Mouse (Mus musculus) kidney, postnatal 10 days (tissue): ENCODE data around the gene F830045P16Rik.

Source experiments
- DNase-seq: peaks from one replicate; pipeline ENCODE4 v3.0.0; 2021; ENCODE audit warnings: mixed read lengths

F830045P16Rik gene

GRCm38 (mm10) chr2:129536377-129536776, at the start of gene F830045P16Rik:
Gene F830045P16Rik (minus strand): TSS chr2:129536602.
- no peak for DNase-seq

- DNase-seq: no peak
These were observed 49.6 kb upstream of the F830045P16Rik start for GRCm38 (mm10) chr2:129585904-129586514.

GRCm38 (mm10) chr2:129584905-129585304, 48.5 kb upstream of the F830045P16Rik start:
- DNase-seq: no peak

- peak; percentile 62 for DNase-seq
These were observed 45.9 kb upstream of the F830045P16Rik start for GRCm38 (mm10) chr2:129582261-129582660.

- peak; percentile 63 for DNase-seq
These were observed 45.4 kb upstream of the F830045P16Rik start for GRCm38 (mm10) chr2:129581826-129582225.

GRCm38 (mm10) chr2:129580656-129581055, 44.3 kb upstream of the F830045P16Rik start:
- DNase-seq: no peak

- DNase-seq: no peak
These were observed 40.4 kb upstream of the F830045P16Rik start for GRCm38 (mm10) chr2:129576611-129577447.

- no peak for DNase-seq
These were observed 38.7 kb upstream of the F830045P16Rik start for GRCm38 (mm10) chr2:129575113-129575512.

GRCm38 (mm10) chr2:129574395-129575046, 38.1 kb upstream of the F830045P16Rik start:
- DNase-seq: peak; percentile 58

- DNase-seq: no peak
These were observed 37.4 kb upstream of the F830045P16Rik start for GRCm38 (mm10) chr2:129573701-129574273.

GRCm38 (mm10) chr2:129569556-129569955, 33.2 kb upstream of the F830045P16Rik start:
- DNase-seq: no peak

- DNase-seq: no peak
These were observed 32.7 kb upstream of the F830045P16Rik start for GRCm38 (mm10) chr2:129569120-129569519.

GRCm38 (mm10) chr2:129563944-129564709, 27.7 kb upstream of the F830045P16Rik start:
- no peak for DNase-seq

- no peak for DNase-seq
These were observed 25.4 kb upstream of the F830045P16Rik start for GRCm38 (mm10) chr2:129561796-129562195.

- DNase-seq: no peak
These were observed 22.4 kb upstream of the F830045P16Rik start for GRCm38 (mm10) chr2:129558875-129559219.

GRCm38 (mm10) chr2:129558008-129558874, 21.8 kb upstream of the F830045P16Rik start:
- no peak for DNase-seq

GRCm38 (mm10) chr2:129556081-129556480, 19.7 kb upstream of the F830045P16Rik start:
- DNase-seq: no peak

GRCm38 (mm10) chr2:129550781-129551180, 14.4 kb upstream of the F830045P16Rik start:
- no peak for DNase-seq

- DNase-seq: no peak
These were observed 13.2 kb upstream of the F830045P16Rik start for GRCm38 (mm10) chr2:129549537-129550135.

- no peak for DNase-seq
These were observed 10.4 kb upstream of the F830045P16Rik start for GRCm38 (mm10) chr2:129546772-129547171.

- DNase-seq: no peak
These were observed 9.2 kb upstream of the F830045P16Rik start for GRCm38 (mm10) chr2:129545596-129545995.
